Mouse (Mus musculus) hindbrain, embryonic 14.5 days (tissue): ENCODE results near the gene Myo15. TPM values are rescaled to one million over a fixed set of nuclear protein-coding genes. Genes with fewer than 3 reads are reported as not detected.
A peak's percentile ranks its signal among the peaks of the same experiment; 100 is the strongest.

Experiments used
- ATAC-seq: fragments of 200-750 bp; cut with Nextera tagmentation; 2 replicates; pipeline ENCODE4 v1.8.0; 2017; ENCODE audit warnings: moderate number of reproducible peaks, mild to moderate bottlenecking, moderate TSS enrichment, moderate library complexity; ENCODE audit not compliant: low FRiP score
- DNase-seq: peaks from one replicate; pipeline ENCODE4 v3.0.0-alpha.2; 2015; ENCODE audit warnings: low spot score
- H3K27ac ChIP-seq: fragments of 300-500 bp; sonication (generic); 2 replicates; pipeline ENCODE4 v1.5.1; 2014; ENCODE audit warnings: mild to moderate bottlenecking, moderate library complexity
- H3K27me3 ChIP-seq: fragments of 300-500 bp; sonication (generic); 2 replicates; pipeline ENCODE4 v1.6.1; 2014; ENCODE audit warnings: mild to moderate bottlenecking, low read length, mixed read lengths; ENCODE audit not compliant: control insufficient read depth, insufficient read depth
- H3K36me3 ChIP-seq: fragments of 300-500 bp; sonication (generic); replicated peaks from 2 replicates; pipeline ENCODE4 v1.6.1; 2014; ENCODE audit not compliant: control insufficient read depth, insufficient read depth
- H3K4me1 ChIP-seq: fragments of 300-500 bp; sonication (generic); replicated peaks from 2 replicates; pipeline ENCODE4 v1.6.1; 2014; ENCODE audit warnings: antibody characterized with exemption, low read length, mixed read lengths; ENCODE audit not compliant: control insufficient read depth, insufficient read depth
- H3K4me2 ChIP-seq: fragments of 300-500 bp; sonication (generic); replicated peaks from 2 replicates; pipeline ENCODE4 v1.6.1; 2014; ENCODE audit warnings: mild to moderate bottlenecking, moderate library complexity
- H3K4me3 ChIP-seq: fragments of 300-500 bp; sonication (generic); replicated peaks from 2 replicates; pipeline ENCODE4 v1.5.1; 2014; ENCODE audit warnings: mild to moderate bottlenecking, low read length
- H3K9ac ChIP-seq: fragments of 300-500 bp; sonication (generic); 2 replicates; pipeline ENCODE4 v1.6.1; 2014
- H3K9me3 ChIP-seq: fragments of 300-500 bp; sonication (generic); 2 replicates; pipeline ENCODE4 v1.6.1; 2016; ENCODE audit warnings: low read length; ENCODE audit not compliant: control insufficient read depth
- WGBS: fragments of 180-500 bp; shearing (Covaris S2); extraction: QIAGEN DNeasy Blood & Tissue Kit; methylation state at CpG from one replicate; pipeline ENCODE4 v1.1.7; 2014; 5-methylcytosine and 5-hydroxymethylcytosine counted together
- polyA plus RNA-seq: library from polyadenylated mRNA; unstranded; fragments of >200 nt; fragmentation: Nextera tagmentation; extraction: Ambion mirVana; gene quantifications from 2 replicates; pipeline ENCODE4 v1.2.1, GENCODE M21; 2014

The Myo15 gene
- polyA plus RNA-seq, 1 experiment from 2014 or later: 0.31 TPM

DNA sequence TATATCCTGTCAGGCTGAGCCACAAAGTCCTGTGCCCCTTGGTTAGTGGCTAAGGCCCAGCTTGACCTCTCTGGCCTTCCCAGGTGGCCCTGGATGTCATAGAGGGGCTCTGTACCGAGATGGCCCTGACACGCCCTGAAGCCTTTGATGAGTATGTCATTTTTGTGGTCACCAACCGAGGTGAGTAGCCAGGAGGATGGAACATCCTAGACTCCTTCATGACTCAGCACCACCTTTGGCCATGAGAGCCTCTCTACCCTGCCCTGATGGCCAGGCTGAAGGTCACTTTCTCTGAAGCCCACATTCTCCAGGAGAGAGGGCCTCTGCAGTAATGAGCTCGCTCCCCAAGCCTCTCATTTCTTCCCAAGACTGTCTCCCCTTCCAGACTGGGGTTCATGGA is 49.2 kb downstream of the Myo15 start:
- no peak overlapping the region for H3K9ac ChIP-seq
- ATAC-seq: no peak
- H3K27me3 ChIP-seq: no peaks in the 10 kb centered on the region
- no peak overlapping the region for H3K4me3 ChIP-seq
- H3K27ac ChIP-seq: no peak overlapping the region
- H3K9me3 ChIP-seq: no peaks in the 10 kb centered on the region
- WGBS: 82% methylated on average over 4 of the region's 4 CpGs
- H3K4me1 ChIP-seq: no peaks in the 10 kb centered on the region
- no peak for DNase-seq
- no peaks in the 10 kb centered on the region for H3K36me3 ChIP-seq
- no peak overlapping the region for H3K4me2 ChIP-seq

DNA sequence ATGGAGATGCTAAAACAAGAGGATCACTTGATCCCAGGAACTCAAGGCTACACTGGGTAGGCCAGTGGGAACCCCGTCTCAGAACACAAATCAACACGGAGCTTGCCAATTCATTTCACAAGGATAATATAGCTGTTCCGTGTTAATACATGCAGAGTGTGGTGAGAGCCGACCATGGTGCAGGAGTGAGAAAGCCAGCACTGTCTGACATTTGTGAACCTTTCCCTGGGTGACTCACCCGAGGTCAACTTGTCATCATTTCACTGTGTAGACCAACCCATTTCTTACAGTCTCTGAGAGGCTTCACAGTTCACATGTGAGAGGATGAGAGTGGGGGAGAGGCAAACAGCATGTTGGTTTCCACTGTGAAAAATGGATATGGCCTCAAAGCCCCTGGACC is 52.9 kb downstream of the Myo15 start:
- H3K4me3 ChIP-seq: no peak overlapping the region
- no peak overlapping the region for H3K4me2 ChIP-seq
- no peak overlapping the region for H3K9ac ChIP-seq
- H3K9me3 ChIP-seq: no peaks in the 10 kb centered on the region
- ATAC-seq (no peak), DNase-seq (no peak)
- H3K4me1 ChIP-seq: no peaks in the 10 kb centered on the region
- H3K27me3 ChIP-seq: no peaks in the 10 kb centered on the region
- H3K36me3 ChIP-seq: no peaks in the 10 kb centered on the region
- WGBS: 84% methylated on average over 5 of the region's 5 CpGs
- H3K27ac ChIP-seq: no peak overlapping the region

DNA sequence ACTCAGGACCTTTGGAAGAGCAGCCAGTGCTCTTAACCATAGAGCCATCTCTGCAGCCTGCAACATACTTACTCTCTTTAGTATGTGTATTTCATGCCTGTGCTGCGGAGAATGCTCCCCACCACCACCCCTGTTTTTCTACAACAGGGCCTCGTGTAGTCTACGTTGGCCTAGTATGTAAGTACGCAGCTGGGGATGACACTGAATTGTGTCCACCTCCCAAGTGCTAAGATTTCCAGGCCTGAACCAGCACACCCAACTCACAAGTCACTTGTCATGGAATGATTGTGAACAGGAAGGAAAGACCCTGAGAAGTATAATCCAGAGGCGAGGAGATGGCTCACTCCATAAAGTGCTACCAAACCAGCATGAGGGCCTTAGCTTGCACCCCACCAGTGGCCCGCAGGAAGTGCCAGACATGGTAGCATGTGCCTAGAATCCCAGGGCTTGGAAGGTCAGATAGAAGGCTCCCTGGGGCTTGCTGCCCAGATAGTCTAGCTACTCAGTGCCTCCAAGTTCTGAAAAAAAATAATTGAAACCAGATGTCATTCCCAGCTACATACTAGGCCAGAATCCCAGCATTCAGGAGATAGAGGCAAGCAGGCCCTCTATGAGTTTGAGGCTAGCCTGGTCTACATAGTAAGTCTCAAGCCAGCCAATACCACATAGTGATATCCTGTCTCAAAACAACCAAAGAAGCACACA is 53.7 kb downstream of the Myo15 start:
- ATAC-seq (no peak), DNase-seq (no peak)
- Histone ChIP-seq H3K27me3 (no peaks in the 10 kb centered on the region), H3K9ac (no peak overlapping the region), H3K36me3 (no peaks in the 10 kb centered on the region), H3K27ac (no peak overlapping the region), H3K4me2 (no peak overlapping the region), H3K4me1 (no peaks in the 10 kb centered on the region), H3K9me3 (no peaks in the 10 kb centered on the region), H3K4me3 (no peak overlapping the region)
- WGBS: 92% methylated on average over 6 of the region's 6 CpGs

DNA sequence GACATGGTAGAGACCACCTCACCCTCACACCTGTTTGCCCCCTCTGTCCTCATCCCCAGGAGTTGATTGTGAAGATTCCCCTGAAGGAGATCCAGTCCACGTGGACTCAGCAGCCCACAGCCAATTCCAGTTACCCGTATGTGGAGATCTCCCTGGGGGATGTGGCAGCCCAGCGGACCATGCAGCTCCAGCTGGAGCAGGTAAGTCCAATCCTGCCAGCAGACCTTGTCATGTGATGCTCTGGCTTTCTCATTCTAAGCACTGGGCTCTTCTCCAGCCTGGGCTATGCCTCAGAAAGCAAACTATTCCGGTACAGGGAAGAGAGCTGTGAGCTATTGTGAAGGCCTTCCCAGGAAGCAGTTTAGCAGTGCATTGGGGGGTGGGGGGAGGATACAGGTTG is 57.3 kb downstream of the Myo15 start:
- no peak overlapping the region for H3K4me2 ChIP-seq
- no peak for DNase-seq
- no peak overlapping the region for H3K4me3 ChIP-seq
- 68% methylated on average over 4 of the region's 4 CpGs for WGBS
- H3K27me3 ChIP-seq: no peaks in the 10 kb centered on the region
- H3K27ac ChIP-seq: no peak overlapping the region
- H3K4me1 ChIP-seq: no peaks in the 10 kb centered on the region
- H3K9me3 ChIP-seq: no peaks in the 10 kb centered on the region
- H3K9ac ChIP-seq: no peak overlapping the region
- no peaks in the 10 kb centered on the region for H3K36me3 ChIP-seq
- no peak for ATAC-seq

DNA sequence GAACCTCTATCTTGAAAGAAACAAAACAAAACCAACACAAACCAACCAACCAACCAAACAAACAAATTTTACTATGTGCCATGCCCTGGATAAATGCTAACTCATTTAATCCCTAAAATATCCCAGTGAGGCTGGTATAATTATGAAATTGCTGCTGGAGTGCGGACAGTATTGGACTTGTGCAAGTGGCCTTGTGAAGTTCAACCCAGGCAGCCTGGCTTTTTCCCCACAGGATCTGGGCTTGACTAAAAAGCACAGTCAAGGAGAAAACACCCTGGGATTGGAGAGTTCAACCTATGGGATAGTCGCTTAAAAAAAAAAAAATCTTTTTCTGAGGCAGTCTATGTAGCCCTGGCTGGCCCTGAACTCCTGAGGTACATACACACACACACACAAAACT is 66.5 kb downstream of the Myo15 start:
- no peak for DNase-seq
- Histone ChIP-seq H3K9me3 (no peaks in the 10 kb centered on the region), H3K36me3 (no peaks in the 10 kb centered on the region), H3K4me3 (peak overlapping the region; percentile 80; the same call in 1 of the 2 replicates), H3K9ac (peak overlapping the region; percentile 68), H3K27ac (peak overlapping the region; percentile 99), H3K27me3 (no peaks in the 10 kb centered on the region), H3K4me1 (peaks cover 26% of the 10 kb centered on the region), H3K4me2 (peak overlapping the region; percentile 80)
- ATAC-seq: no peak
- 87% methylated on average over 2 of the region's 2 CpGs for WGBS

DNA sequence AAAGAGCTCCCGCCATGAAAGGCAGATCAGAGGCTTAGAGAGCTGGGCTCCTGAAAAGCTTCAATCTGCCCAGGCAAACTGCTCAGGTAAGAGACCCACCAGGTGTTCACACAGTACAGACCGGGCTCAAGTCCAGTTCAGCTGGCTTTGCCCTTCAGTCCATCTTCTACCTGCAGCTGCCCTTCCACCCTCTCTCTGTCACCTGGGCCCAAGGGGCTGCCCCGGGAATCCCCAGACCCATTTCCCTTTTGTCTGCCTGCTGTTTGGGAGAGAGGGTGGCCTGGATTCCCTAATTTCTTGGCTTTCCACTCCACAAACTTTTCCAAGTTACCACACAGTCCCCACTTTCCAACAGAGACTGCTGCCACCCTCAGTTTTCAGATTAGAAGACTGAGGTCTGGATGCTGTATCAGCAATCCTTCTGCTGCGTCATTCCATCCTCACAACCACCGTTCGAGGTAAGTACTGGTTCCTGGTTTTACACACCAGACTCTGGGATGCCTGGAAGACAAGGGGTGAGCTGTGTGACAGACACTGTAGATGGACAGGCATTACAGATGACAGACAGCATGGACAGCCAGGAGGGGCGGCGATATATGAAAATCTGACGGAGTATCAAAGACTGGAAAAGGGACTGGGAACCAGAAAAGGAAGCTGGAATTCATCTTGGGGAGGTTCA is 67.2 kb downstream of the Myo15 start, which contains the start of gene Alkbh5:
Gene Alkbh5 (plus strand): TSS at position 202 of the 679 bp plus-strand sequence.
- peak within 1 kb of the TSS; percentile 80 for H3K4me2 ChIP-seq
- peaks cover 33% of the 10 kb centered on the region for H3K4me1 ChIP-seq
- 13% methylated on average over 9 of the region's 9 CpGs for WGBS
- no peaks in the 10 kb centered on the region for H3K27me3 ChIP-seq
- DNase-seq (peak; percentile 42), ATAC-seq (peak; percentile 5; the same call in 1 of the 2 replicates)
- peak within 1 kb of the TSS; percentile 99 for H3K27ac ChIP-seq
- H3K9ac ChIP-seq: peak within 1 kb of the TSS; percentile 68
- no peaks in the 10 kb centered on the region for H3K9me3 ChIP-seq
- H3K36me3 ChIP-seq: no peaks in the 10 kb centered on the region
- H3K4me3 ChIP-seq: peak within 1 kb of the TSS; percentile 80

DNA sequence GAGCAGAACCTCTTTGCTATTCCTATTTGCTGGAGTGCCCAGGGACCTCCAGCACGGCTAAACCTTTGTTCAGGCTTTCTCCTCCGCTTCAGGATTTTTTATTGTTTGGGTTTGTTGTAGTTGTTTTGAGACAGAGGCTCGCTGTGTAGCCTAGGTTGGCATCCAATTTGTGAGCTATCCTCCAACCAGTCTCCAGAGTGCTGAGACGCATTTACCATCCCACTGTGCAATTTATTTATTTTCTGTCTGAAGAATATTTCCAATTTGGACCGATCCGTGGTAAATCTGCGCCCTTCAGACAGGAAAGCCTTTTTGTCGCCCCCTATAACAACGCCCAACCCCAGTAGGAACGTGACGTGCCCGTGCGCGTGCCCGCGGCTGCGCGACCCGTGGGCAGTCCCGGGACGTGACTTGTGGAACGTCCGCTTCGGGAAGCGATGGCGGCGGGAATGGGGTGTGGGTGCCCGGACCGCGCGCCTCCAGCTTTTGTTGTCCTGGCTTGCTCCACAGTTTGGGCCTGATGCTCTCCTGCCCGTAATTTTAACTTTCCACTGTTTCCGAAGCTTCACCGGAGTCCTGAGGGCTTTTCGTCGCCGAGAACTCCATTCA is 67.8 kb downstream of the Myo15 start:
- peaks cover 3% of the 10 kb centered on the region; the same call in 1 of the 2 replicates for H3K36me3 ChIP-seq
- DNase-seq: peak; percentile 93
- H3K27ac ChIP-seq: peak overlapping the region; percentile 99
- H3K4me1 ChIP-seq: peaks cover 37% of the 10 kb centered on the region
- WGBS: under 1% methylated on average over 37 of the region's 37 CpGs
- peak overlapping the region; percentile 80 for H3K4me2 ChIP-seq
- peak overlapping the region; percentile 80 for H3K4me3 ChIP-seq
- peak overlapping the region; percentile 68 for H3K9ac ChIP-seq
- no peaks in the 10 kb centered on the region for H3K27me3 ChIP-seq
- ATAC-seq: peak; percentile 82
- no peaks in the 10 kb centered on the region for H3K9me3 ChIP-seq

DNA sequence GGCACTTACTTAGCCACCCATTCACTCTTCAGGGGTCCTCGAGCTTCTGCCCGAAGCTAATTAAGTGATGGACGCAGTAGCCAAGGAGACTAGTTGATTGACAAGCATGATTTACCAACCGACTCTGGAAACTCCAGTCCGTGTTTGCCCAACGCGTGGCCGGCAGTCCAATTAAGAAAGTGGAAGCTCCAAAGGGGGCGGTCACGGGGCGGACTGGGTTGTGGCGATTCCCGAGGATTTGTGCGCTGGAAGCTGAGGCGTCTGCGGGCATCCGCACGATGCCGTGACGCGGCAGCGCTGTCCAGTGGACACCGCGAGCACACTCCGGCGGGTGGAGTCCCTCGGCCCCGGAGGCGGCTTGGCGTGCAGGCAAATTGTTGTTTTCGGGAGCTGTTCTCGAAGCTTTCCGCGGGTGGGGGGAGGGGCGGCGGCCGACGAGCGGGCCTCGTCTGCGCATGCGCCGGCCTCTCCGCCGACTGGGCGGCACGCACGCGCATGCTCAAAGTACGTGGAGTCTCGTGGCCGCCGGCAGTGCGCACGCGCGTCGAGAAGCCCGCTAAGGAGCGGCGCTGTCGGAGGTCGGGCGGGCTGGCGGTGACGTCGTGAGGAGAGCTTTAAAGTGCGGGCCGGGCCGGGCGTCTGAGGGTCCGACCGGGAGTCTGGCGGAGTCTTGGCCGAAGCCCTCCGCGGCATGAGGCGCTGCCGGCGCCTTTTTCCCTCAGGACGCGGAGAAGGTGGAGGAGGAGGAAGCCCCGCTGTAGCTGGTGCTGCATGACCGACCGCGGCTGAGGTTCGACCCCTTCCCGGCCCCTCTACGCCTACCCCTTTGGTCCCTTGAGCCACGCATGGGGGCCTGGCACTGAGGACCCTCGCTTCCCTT is 68.6 kb downstream of the Myo15 start:
- Histone ChIP-seq H3K4me3 (peak overlapping the region; percentile 80), H3K4me1 (peaks cover 40% of the 10 kb centered on the region), H3K27me3 (no peaks in the 10 kb centered on the region), H3K9ac (peak overlapping the region; percentile 68), H3K27ac (peak overlapping the region; percentile 99), H3K36me3 (peaks cover 8% of the 10 kb centered on the region), H3K9me3 (no peaks in the 10 kb centered on the region), H3K4me2 (peak overlapping the region; percentile 80)
- ATAC-seq (peak; percentile 87), DNase-seq (peak; percentile 96)
- WGBS: under 1% methylated on average over 87 of the region's 91 CpGs
